Mouse (Mus musculus) heart, embryonic 12.5 days (tissue): Measurements from ENCODE around the gene Itpkb. TPM values are rescaled to one million over a fixed set of nuclear protein-coding genes. Genes with fewer than 3 reads are reported as not detected.

Experiments used
- ATAC-seq: fragments of 200-750 bp; cut with Nextera tagmentation; 2 replicates; pipeline ENCODE4 v1.8.0; 2017; ENCODE audit warnings: moderate TSS enrichment, moderate library complexity; ENCODE audit not compliant: insufficient number of reproducible peaks, low FRiP score
- H3K27ac ChIP-seq: fragments of 300-500 bp; sonication (generic); 2 replicates; pipeline ENCODE4 v1.5.1; 2016; ENCODE audit warnings: mild to moderate bottlenecking, moderate library complexity; ENCODE audit not compliant: poor library complexity, severe bottlenecking
- H3K27me3 ChIP-seq: fragments of 300-500 bp; sonication (generic); replicated peaks from 2 replicates; pipeline ENCODE4 v1.6.1; 2016; ENCODE audit warnings: mild to moderate bottlenecking, moderate library complexity
- H3K36me3 ChIP-seq: fragments of 300-500 bp; sonication (generic); 2 replicates; pipeline ENCODE4 v1.6.1; 2016; ENCODE audit warnings: mild to moderate bottlenecking, moderate library complexity
- H3K4me1 ChIP-seq: fragments of 300-500 bp; sonication (generic); replicated peaks from 2 replicates; pipeline ENCODE4 v1.6.1; 2016; ENCODE audit warnings: mild to moderate bottlenecking
- H3K4me2 ChIP-seq: fragments of 300-500 bp; sonication (generic); 2 replicates; pipeline ENCODE4 v1.6.1; 2016; ENCODE audit warnings: mild to moderate bottlenecking, moderate library complexity
- H3K4me3 ChIP-seq: fragments of 300-500 bp; sonication (generic); 2 replicates; pipeline ENCODE4 v1.5.1; 2016; ENCODE audit warnings: mild to moderate bottlenecking
- H3K9ac ChIP-seq: fragments of 300-500 bp; sonication (generic); 2 replicates; pipeline ENCODE4 v1.6.1; 2016; ENCODE audit warnings: mild to moderate bottlenecking, moderate library complexity
- H3K9me3 ChIP-seq: fragments of 300-500 bp; sonication (generic); replicated peaks from 2 replicates; pipeline ENCODE4 v1.6.1; 2016; ENCODE audit warnings: mild to moderate bottlenecking, moderate library complexity
- WGBS: fragments of 180-500 bp; shearing (Covaris S2); methylation state at CpG from one replicate; pipeline ENCODE4 v1.1.7; 2016; 5-methylcytosine and 5-hydroxymethylcytosine counted together
- polyA plus RNA-seq: library from polyadenylated mRNA; unstranded; fragments of >200 nt; fragmentation: Nextera tagmentation; extraction: Ambion mirVana; gene quantifications from 2 replicates; pipeline ENCODE4 v1.2.1, GENCODE M21; 2016

Itpkb gene
- 7.2 and 9.1 TPM in 2 replicates for polyA plus RNA-seq

GRCm38 (mm10) chr1:180330145-180330706 is at the start of gene Itpkb:
Itpkb (plus strand) TSS chr1:180330485.
- peaks cover 5% of the 10 kb centered on the region for H3K36me3 ChIP-seq
- H3K9me3 ChIP-seq, result no peaks in the 10 kb centered on the region
- peaks cover 49% of the 10 kb centered on the region for H3K4me1 ChIP-seq
- peak within 1 kb of the TSS; percentile 98 for H3K4me2 ChIP-seq
- H3K27me3 ChIP-seq, result peaks cover 19% of the 10 kb centered on the region
- peak within 1 kb of the TSS; percentile 82 for H3K4me3 ChIP-seq
- peak; percentile 77 for ATAC-seq
- H3K9ac ChIP-seq, result peak within 1 kb of the TSS; percentile 90
- WGBS, result 2% methylated on average over 19 of the region's 19 CpGs
- H3K27ac ChIP-seq, result peak within 1 kb of the TSS; percentile 93

DNA sequence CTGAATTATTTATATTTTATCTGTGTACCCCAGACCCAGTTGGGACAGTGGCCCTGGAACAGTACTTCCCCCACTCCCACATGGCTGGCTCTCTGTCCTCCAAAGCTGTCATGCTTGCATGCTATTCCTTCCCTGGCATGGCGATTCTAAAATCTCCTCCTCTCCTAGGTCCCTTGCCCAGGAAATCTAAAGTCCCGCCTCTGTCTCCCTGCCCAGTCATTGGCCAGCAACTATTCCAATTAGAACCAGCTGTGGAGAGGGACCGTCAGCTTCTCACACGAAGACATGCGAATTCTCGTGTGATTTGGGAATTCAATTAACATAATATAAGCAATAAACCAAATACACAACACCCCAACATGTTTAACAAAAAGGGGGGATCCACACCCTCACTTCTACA is 47.7 kb upstream of the Itpkb start:
- H3K4me1 ChIP-seq, result peaks cover 31% of the 10 kb centered on the region
- H3K9me3 ChIP-seq, result no peaks in the 10 kb centered on the region
- no peak for ATAC-seq
- H3K9ac ChIP-seq, result no peak overlapping the region
- 66% methylated on average over 6 of the region's 6 CpGs for WGBS
- H3K36me3 ChIP-seq, result no peaks in the 10 kb centered on the region
- no peak overlapping the region for H3K4me3 ChIP-seq
- H3K27ac ChIP-seq, result no peak overlapping the region
- H3K27me3 ChIP-seq, result peaks cover 8% of the 10 kb centered on the region
- H3K4me2 ChIP-seq, result no peak overlapping the region

- H3K9ac ChIP-seq, result peak overlapping the region; percentile 33; the same call in 1 of the 2 replicates
- no peak overlapping the region for H3K27ac ChIP-seq
- peaks cover 30% of the 10 kb centered on the region for H3K4me1 ChIP-seq
- H3K4me3 ChIP-seq, result no peak overlapping the region
- H3K27me3 ChIP-seq, result peaks cover 8% of the 10 kb centered on the region
- peak overlapping the region; percentile 37; the same call in 1 of the 2 replicates for H3K4me2 ChIP-seq
- ATAC-seq, result peak; percentile 37; the same call in 1 of the 2 replicates
- no peaks in the 10 kb centered on the region for H3K36me3 ChIP-seq
- 25% methylated on average over 16 of the region's 16 CpGs for WGBS
- no peaks in the 10 kb centered on the region for H3K9me3 ChIP-seq
Measured at GRCm38 (mm10) chr1:180283813-180284768, 46.2 kb upstream of the Itpkb start.

GRCm38 (mm10) chr1:180286081-180286831 is 44.0 kb upstream of the Itpkb start:
- Histone ChIP-seq H3K4me2 (no peak overlapping the region), H3K27me3 (peaks cover 8% of the 10 kb centered on the region), H3K9ac (no peak overlapping the region), H3K4me3 (no peak overlapping the region), H3K27ac (no peak overlapping the region), H3K9me3 (no peaks in the 10 kb centered on the region), H3K4me1 (peaks cover 17% of the 10 kb centered on the region), H3K36me3 (no peaks in the 10 kb centered on the region)
- 65% methylated on average over 15 of the region's 15 CpGs for WGBS
- no peak for ATAC-seq

DNA sequence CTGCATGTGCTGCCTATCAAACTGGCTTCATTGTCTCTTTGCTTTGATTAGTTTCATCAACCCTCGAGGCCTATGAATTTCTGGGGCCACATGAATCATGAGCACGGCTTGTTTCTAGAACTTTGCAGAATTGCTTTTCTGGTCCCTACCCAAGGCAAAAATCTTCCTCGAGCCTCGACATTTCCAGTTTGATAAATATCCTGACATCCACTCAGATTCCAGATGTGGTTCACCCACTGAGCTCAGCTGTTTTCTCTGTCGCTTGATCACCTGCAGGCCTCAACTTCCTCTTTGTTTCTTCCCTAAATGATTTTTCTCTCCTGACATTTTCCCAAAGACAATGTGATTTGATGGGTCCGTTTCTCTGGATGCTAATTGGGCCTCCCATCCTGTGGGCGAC is 42.1 kb upstream of the Itpkb start:
- ATAC-seq, result no peak

DNA sequence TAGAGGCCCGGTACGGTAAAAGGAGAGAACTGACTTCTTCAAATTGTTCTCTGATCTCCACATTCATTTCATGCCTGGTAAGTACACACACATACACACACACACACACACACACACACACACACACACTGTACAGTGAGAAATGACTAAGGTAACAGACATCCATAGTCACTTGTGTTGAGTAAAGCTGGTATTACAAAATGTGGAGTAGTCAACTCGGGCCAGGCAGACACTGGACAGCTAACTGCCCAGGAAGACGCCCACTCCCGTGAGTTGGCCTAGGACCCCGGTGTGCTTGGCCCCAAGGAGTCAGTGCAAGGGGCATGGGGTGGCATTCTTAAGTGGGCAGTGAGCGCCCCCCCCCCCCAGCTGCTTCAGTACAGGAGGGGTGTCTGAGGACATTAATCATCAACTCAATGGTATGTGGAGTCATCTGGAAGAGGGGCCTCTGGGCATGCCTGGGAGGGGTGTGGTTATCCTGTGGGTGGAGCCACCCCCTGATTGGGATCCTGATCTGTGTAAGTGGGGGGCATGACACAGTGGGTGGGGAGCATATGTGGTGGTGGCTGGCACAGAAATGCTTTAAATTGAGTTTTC is 41.3 kb upstream of the Itpkb start:
- H3K4me1 ChIP-seq, result peaks cover 10% of the 10 kb centered on the region

More for the DNA sequence above, 42.1 kb upstream of the Itpkb start:
- H3K27ac ChIP-seq, result no peak overlapping the region
- WGBS, result 78% methylated on average over 7 of the region's 7 CpGs
- no peaks in the 10 kb centered on the region for H3K36me3 ChIP-seq
- no peak overlapping the region for H3K4me3 ChIP-seq
- no peaks in the 10 kb centered on the region for H3K9me3 ChIP-seq
- peaks cover 8% of the 10 kb centered on the region for H3K27me3 ChIP-seq
- H3K4me2 ChIP-seq, result no peak overlapping the region
- H3K9ac ChIP-seq, result no peak overlapping the region
- H3K4me1 ChIP-seq, result peaks cover 17% of the 10 kb centered on the region

GRCm38 (mm10) chr1:180289788-180290187 is 40.5 kb upstream of the Itpkb start:
- peaks cover 5% of the 10 kb centered on the region; the same call in 1 of the 2 replicates for H3K27me3 ChIP-seq
- no peak for ATAC-seq
- 71% methylated on average over 5 of the region's 5 CpGs for WGBS
- H3K9me3 ChIP-seq, result no peaks in the 10 kb centered on the region
- H3K4me2 ChIP-seq, result no peak overlapping the region
- no peak overlapping the region for H3K9ac ChIP-seq
- no peak overlapping the region for H3K27ac ChIP-seq
- no peak overlapping the region for H3K4me3 ChIP-seq
- peaks cover 4% of the 10 kb centered on the region for H3K4me1 ChIP-seq
- no peaks in the 10 kb centered on the region for H3K36me3 ChIP-seq

More for the DNA sequence above, 41.3 kb upstream of the Itpkb start:
- no peak overlapping the region for H3K4me2 ChIP-seq
- 87% methylated on average over 7 of the region's 7 CpGs for WGBS
- peaks cover 5% of the 10 kb centered on the region; the same call in 1 of the 2 replicates for H3K27me3 ChIP-seq
- no peak overlapping the region for H3K27ac ChIP-seq
- H3K36me3 ChIP-seq, result no peaks in the 10 kb centered on the region
- no peak for ATAC-seq
- no peak overlapping the region for H3K4me3 ChIP-seq
- no peaks in the 10 kb centered on the region for H3K9me3 ChIP-seq
- no peak overlapping the region for H3K9ac ChIP-seq

- Histone ChIP-seq H3K4me1 (peaks cover 4% of the 10 kb centered on the region), H3K27ac (no peak overlapping the region), H3K9ac (no peak overlapping the region), H3K4me2 (no peak overlapping the region), H3K9me3 (no peaks in the 10 kb centered on the region), H3K36me3 (no peaks in the 10 kb centered on the region), H3K4me3 (no peak overlapping the region), H3K27me3 (0 out of 2 replicates have a peak, but pooled peaks cover 1% of the 10 kb centered on the region)
- 61% methylated on average over 4 of the region's 4 CpGs for WGBS
- ATAC-seq, result no peak
Measured at GRCm38 (mm10) chr1:180290358-180290757, 39.9 kb upstream of the Itpkb start.

DNA sequence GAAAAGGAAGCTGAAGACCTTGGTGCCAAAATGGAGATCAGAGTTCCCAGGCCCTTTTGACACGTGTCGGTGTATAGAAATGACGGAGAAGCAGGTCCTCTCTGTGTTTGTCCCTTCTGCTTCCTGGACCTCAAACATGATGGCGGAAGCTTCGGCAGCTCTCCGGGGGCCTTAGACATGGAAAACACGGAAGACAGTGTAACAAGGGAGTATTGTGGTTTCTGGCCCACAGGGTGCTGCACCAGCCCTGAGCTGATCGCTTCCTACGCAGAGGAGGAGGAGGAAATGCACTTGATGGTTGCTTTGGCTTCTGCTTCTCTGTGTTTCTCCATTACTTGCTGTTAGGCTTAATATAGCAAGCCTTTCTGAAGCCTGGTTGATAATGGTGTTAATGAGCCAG is 34.2 kb upstream of the Itpkb start:
- no peak for ATAC-seq
- 88% methylated on average over 9 of the region's 9 CpGs for WGBS
- no peak overlapping the region for H3K9ac ChIP-seq
- no peak overlapping the region for H3K4me2 ChIP-seq
- no peaks in the 10 kb centered on the region for H3K36me3 ChIP-seq
- H3K27ac ChIP-seq, result no peak overlapping the region
- no peaks in the 10 kb centered on the region for H3K9me3 ChIP-seq
- no peaks in the 10 kb centered on the region for H3K4me1 ChIP-seq
- H3K4me3 ChIP-seq, result no peak overlapping the region
- H3K27me3 ChIP-seq, result no peaks in the 10 kb centered on the region

GRCm38 (mm10) chr1:180299697-180300096 is 30.6 kb upstream of the Itpkb start:
- Histone ChIP-seq H3K27me3 (0 out of 2 replicates have a peak, but pooled peaks cover 3% of the 10 kb centered on the region), H3K4me3 (no peak overlapping the region), H3K4me1 (peaks cover 14% of the 10 kb centered on the region), H3K9me3 (no peaks in the 10 kb centered on the region), H3K36me3 (no peaks in the 10 kb centered on the region), H3K9ac (no peak overlapping the region), H3K27ac (no peak overlapping the region), H3K4me2 (no peak overlapping the region)
- ATAC-seq, result no peak
- 83% methylated on average over 4 of the region's 4 CpGs for WGBS
